Mouse (Mus musculus): ENCODE results near the gene Ciart. TPM values are rescaled to one million over a fixed set of nuclear protein-coding genes. Genes with fewer than 3 reads are reported as not detected.

The Ciart gene
- polyA plus RNA-seq, 1 experiment from 2014 or later = 4.9 TPM

DNA sequence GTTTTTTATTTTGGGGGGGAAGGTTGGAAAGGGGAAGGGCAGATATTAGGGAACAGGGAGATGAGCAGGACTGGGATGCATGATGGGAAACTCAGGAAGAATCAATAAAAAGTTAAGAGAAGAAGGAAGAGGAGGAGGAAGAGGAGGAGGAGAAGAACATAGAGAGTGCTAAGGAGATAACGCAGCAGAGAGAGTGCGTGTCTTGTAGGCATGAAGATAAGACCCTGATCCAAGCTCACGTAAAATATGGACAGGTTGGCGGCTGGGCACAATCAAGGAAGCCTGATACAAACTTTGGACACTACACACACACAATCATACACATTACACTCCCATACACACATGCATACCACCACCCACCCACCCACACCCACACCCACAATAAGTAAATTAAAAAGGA is 32.7 kb upstream of the Ciart start:
- 96% methylated on average over 4 of the region's 4 CpGs for WGBS
- no peaks in the 10 kb centered on the region for H3K4me1 ChIP-seq (replicated peaks)
- no peak for ATAC-seq (ENCODE audit: low FRiP score, low read depth)

GRCm38 (mm10) chr3:95907613-95908012 is 25.6 kb upstream of the Ciart start:
- Histone ChIP-seq H3K27ac (replicated peaks) (no peak overlapping the region), H3K27me3 (peaks cover 27% of the 10 kb centered on the region), H3K9ac (no peak overlapping the region), H3K4me3 (no peak overlapping the region), H3K36me3 (no peaks in the 10 kb centered on the region), H3K9me3 (no peaks in the 10 kb centered on the region), H3K4me2 (no peak overlapping the region), H3K4me1 (replicated peaks) (peaks cover 30% of the 10 kb centered on the region)
- WGBS = 48% methylated on average over 4 of the region's 4 CpGs
- ATAC-seq (ENCODE audit: low FRiP score, low read depth) = no peak

More for the DNA sequence above, 32.7 kb upstream of the Ciart start:
- Histone ChIP-seq H3K4me2 (no peak overlapping the region), H3K4me3 (no peak overlapping the region), H3K27me3 (no peaks in the 10 kb centered on the region), H3K27ac (replicated peaks) (no peak overlapping the region), H3K9me3 (no peaks in the 10 kb centered on the region), H3K9ac (no peak overlapping the region), H3K36me3 (no peaks in the 10 kb centered on the region)

DNA sequence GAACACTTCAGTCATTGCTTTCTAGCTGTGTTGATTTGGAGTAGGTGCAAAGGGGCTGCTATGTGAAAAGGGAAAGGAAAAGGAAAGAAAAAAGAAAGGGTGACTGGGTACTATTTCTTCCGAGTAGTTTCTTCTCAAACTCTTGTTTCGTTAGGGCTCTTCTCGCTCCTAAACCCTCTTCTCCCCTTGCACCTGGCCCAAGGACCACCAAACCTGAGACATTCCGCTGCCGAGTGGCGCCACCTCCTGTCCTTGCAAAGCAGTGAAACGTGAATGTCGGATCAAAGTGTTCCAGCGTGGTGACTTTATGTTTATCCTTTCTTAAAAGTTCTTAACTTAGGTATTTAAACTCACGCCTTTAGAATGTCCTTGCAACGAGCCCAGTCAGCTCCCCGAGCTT is 24.8 kb upstream of the Ciart start:
- under 1% methylated on average over 12 of the region's 12 CpGs for WGBS

DNA sequence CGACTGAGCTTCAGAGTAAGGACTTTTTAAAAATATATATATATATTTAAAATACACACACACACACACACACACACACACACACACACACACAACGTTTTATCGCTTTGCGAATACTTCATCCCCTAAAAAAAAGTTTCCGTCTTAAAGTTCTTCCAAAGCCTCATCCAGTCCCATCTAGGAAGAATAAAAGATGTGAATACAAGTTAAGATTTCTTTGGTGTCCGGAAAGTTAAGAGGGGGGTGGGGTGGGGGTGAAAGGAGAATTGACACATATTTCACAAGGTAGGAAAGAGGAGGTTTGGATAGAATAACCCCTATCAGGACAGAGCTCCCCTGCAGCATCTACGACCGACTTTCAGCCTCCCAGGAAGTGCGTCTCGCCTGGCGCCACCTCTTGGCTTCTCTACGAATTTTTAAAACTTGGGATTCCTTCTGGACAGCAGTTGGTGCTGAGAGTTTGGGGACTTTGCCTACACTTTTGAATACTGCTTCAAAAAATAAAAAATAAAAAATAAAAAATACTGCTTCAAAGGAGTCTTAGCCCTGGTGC is 24.0 kb upstream of the Ciart start:
- 0 out of 2 replicates have a peak overlapping the region, but pooled peaks have one; percentile 10 for H3K9ac ChIP-seq
- H3K27me3 ChIP-seq = peaks cover 27% of the 10 kb centered on the region
- H3K4me1 ChIP-seq (replicated peaks) = peaks cover 30% of the 10 kb centered on the region
- no peak overlapping the region for H3K27ac ChIP-seq (replicated peaks)
- ATAC-seq (ENCODE audit: low FRiP score, low read depth) = peak; percentile 27; the same call in 1 of the 2 replicates
- under 1% methylated on average over 12 of the region's 12 CpGs for WGBS
- peak overlapping the region; percentile 25 for H3K4me3 ChIP-seq
- no peaks in the 10 kb centered on the region for H3K36me3 ChIP-seq
- H3K4me2 ChIP-seq = peak overlapping the region; percentile 61
- no peaks in the 10 kb centered on the region for H3K9me3 ChIP-seq

More for the DNA sequence above, 24.8 kb upstream of the Ciart start:
- H3K27me3 ChIP-seq = peaks cover 27% of the 10 kb centered on the region
- H3K9me3 ChIP-seq = no peaks in the 10 kb centered on the region
- no peak overlapping the region for H3K9ac ChIP-seq
- no peak overlapping the region for H3K27ac ChIP-seq (replicated peaks)
- peak overlapping the region; percentile 61 for H3K4me2 ChIP-seq
- H3K4me3 ChIP-seq = peak overlapping the region; percentile 25
- no peak for ATAC-seq (ENCODE audit: low FRiP score, low read depth)
- H3K36me3 ChIP-seq = no peaks in the 10 kb centered on the region
- H3K4me1 ChIP-seq (replicated peaks) = peaks cover 30% of the 10 kb centered on the region

GRCm38 (mm10) chr3:95905146-95905939 is 23.3 kb upstream of the Ciart start:
- Histone ChIP-seq H3K9me3 (no peaks in the 10 kb centered on the region), H3K27me3 (peaks cover 27% of the 10 kb centered on the region), H3K4me2 (peak overlapping the region; percentile 61), H3K4me3 (peak overlapping the region; percentile 25), H3K36me3 (no peaks in the 10 kb centered on the region), H3K9ac (0 out of 2 replicates have a peak overlapping the region, but pooled peaks have one; percentile 1), H3K4me1 (replicated peaks) (peaks cover 30% of the 10 kb centered on the region), H3K27ac (replicated peaks) (no peak overlapping the region)
- peak; percentile 32; the same call in 1 of the 2 replicates for ATAC-seq (ENCODE audit: low FRiP score, low read depth)
- under 1% methylated on average over 16 of the region's 18 CpGs for WGBS

GRCm38 (mm10) chr3:95904568-95904967 is 22.5 kb upstream of the Ciart start, which contains the start of gene Car14:
Gene Car14, minus strand, starts transcription at chr3:95904691.
- WGBS = 0% methylated on average over 15 of the region's 15 CpGs
- H3K4me3 ChIP-seq = peak within 1 kb of the TSS; percentile 25
- no peak; the same call in 1 of the 2 replicates for ATAC-seq (ENCODE audit: low FRiP score, low read depth)

DNA sequence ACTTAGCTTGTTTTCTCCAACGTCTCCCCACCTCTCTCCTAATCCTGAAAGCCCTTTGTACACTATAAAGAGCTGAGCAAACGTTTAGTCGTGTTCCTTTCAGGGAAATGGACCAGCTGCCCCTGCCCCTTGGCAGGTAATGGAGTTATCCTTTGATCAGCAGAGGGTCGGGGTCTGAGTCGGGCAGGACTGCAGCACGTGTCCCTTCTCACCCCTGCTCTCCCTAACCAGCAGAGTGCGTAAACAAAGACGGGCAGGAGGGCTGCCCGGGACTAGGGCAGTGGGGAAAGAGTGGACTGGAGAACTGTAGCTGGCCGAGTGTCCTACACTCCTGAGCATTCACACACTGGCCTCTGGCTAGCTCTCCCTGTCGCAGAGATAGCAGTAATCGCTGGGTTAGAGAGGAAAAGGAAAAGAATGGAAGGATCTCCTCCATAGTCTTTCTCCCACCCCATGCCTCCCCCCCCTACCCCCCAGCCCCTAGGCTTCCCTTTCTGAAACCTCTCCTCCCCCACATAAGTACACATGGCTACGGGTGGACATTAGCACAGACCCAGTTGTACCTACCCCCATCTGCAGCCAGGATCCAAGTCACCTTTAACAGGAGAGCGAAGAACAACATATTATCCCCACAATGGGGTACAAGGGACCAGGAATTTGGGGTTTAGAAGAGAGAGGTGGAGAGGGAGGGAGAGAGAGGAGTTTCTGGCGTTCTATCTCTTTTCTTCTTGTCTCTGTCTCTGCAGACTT is 21.9 kb upstream of the Ciart start:
- WGBS = 3% methylated on average over 15 of the region's 15 CpGs
- no peak overlapping the region for H3K9ac ChIP-seq

More at GRCm38 (mm10) chr3:95904568-95904967, 22.5 kb upstream of the Ciart start, which contains the start of gene Car14:
- Histone ChIP-seq H3K9ac (peak within 1 kb of the TSS; percentile 26; the same call in 1 of the 2 replicates), H3K4me1 (replicated peaks) (peaks cover 30% of the 10 kb centered on the region), H3K4me2 (peak within 1 kb of the TSS; percentile 61), H3K9me3 (no peaks in the 10 kb centered on the region), H3K27ac (replicated peaks) (0 out of 2 replicates have a peak within 1 kb of the TSS, but pooled peaks have one; percentile 10), H3K27me3 (peaks cover 27% of the 10 kb centered on the region), H3K36me3 (no peaks in the 10 kb centered on the region)

DNA sequence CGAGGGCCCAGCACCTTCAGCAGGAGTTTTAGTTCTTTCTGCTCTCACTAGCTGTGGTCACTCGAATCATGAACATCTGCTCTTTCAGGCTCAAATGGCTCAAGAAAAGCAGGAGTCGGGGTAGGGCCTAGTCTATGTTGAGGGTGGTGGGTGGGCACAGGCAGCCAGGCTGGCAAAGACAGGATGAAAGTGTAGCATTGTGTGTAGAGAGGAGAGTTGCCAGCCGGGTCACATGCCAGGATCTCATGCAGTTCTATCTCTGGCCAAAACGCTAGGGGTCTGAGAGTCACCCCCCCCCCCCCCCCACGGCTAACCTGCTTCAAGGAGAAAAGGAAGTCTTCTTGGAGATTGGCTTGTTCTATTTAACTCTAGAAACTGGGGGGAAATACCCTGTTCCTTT is 20.6 kb upstream of the Ciart start:
- Histone ChIP-seq H3K9ac (no peak overlapping the region), H3K4me1 (replicated peaks) (peaks cover 30% of the 10 kb centered on the region), H3K27ac (replicated peaks) (no peak overlapping the region), H3K4me2 (no peak overlapping the region), H3K36me3 (peaks cover 3% of the 10 kb centered on the region; the same call in 1 of the 2 replicates), H3K9me3 (no peaks in the 10 kb centered on the region), H3K27me3 (peaks cover 21% of the 10 kb centered on the region), H3K4me3 (no peak overlapping the region)
- WGBS = 45% methylated on average over 6 of the region's 6 CpGs
- ATAC-seq (ENCODE audit: low FRiP score, low read depth) = no peak

More for the DNA sequence above, 21.9 kb upstream of the Ciart start:
- no peak overlapping the region for H3K27ac ChIP-seq (replicated peaks)
- H3K4me2 ChIP-seq = peak overlapping the region; percentile 61
- no peaks in the 10 kb centered on the region for H3K9me3 ChIP-seq
- no peaks in the 10 kb centered on the region for H3K36me3 ChIP-seq
- ATAC-seq (ENCODE audit: low FRiP score, low read depth) = no peak
- peaks cover 27% of the 10 kb centered on the region for H3K27me3 ChIP-seq
- peaks cover 30% of the 10 kb centered on the region for H3K4me1 ChIP-seq (replicated peaks)
- H3K4me3 ChIP-seq = peak overlapping the region; percentile 25

DNA sequence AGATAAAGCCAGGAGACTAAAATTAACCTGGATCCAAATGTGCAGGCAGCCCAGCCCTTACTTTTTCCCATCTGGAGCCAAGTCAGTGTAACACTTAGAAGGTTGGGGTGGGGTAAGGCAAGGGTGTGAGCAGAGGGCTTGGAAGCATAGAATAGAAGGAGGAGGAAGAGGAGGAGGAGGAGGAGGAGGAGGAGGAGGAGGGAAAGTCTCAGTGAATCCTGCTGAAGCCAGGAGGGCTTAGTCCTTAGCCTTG is 20.2 kb upstream of the Ciart start:
- Histone ChIP-seq H3K27ac (replicated peaks) (no peak overlapping the region), H3K27me3 (peaks cover 19% of the 10 kb centered on the region), H3K36me3 (peaks cover 7% of the 10 kb centered on the region; the same call in 1 of the 2 replicates), H3K4me1 (replicated peaks) (peaks cover 30% of the 10 kb centered on the region), H3K9me3 (no peaks in the 10 kb centered on the region), H3K4me2 (no peak overlapping the region), H3K4me3 (no peak overlapping the region), H3K9ac (no peak overlapping the region)
- no peak for ATAC-seq (ENCODE audit: low FRiP score, low read depth)

DNA sequence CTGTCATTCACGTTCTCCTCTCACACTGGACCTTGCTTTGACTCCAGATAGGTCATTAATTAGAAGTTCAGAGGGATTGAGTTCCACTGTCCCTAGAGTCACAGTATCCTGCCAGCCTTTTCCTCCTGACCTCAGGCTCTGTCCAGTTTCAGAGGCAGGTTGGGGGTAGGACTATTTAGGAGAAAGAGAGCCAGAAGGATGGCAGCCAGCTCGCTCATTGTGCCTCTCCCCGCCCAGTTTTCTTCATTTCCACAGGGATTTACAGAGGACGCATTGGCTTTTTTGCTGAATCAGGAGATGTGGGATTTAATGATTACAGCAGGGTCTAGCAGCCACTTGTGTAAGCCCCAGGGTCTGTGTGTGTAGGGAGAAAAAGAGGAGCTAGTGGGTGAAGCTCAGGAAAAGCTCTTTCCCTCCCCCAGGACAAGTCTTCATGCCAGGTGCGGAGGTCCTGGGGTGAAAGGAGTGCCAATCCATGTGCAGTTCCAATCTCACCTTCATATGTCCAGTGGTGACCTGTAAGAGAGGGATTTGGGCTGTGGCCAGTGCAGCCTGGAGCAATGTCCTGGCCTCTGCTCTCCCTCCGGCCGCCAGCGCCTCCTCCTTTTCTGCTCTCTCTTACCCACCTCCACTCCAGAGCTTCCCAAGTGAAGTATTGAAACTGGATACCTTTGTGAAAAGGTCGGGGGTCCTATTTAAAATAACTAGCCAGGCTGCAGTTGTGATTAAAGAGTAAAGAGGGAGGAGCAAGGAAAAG is 19.7 kb upstream of the Ciart start:
- WGBS = 76% methylated on average over 9 of the region's 9 CpGs
- Histone ChIP-seq H3K9me3 (no peaks in the 10 kb centered on the region), H3K27me3 (peaks cover 19% of the 10 kb centered on the region), H3K9ac (no peak overlapping the region), H3K4me1 (replicated peaks) (peaks cover 27% of the 10 kb centered on the region), H3K27ac (replicated peaks) (no peak overlapping the region), H3K4me3 (no peak overlapping the region), H3K4me2 (no peak overlapping the region), H3K36me3 (peaks cover 7% of the 10 kb centered on the region; the same call in 1 of the 2 replicates)
- no peak for ATAC-seq (ENCODE audit: low FRiP score, low read depth)

DNA sequence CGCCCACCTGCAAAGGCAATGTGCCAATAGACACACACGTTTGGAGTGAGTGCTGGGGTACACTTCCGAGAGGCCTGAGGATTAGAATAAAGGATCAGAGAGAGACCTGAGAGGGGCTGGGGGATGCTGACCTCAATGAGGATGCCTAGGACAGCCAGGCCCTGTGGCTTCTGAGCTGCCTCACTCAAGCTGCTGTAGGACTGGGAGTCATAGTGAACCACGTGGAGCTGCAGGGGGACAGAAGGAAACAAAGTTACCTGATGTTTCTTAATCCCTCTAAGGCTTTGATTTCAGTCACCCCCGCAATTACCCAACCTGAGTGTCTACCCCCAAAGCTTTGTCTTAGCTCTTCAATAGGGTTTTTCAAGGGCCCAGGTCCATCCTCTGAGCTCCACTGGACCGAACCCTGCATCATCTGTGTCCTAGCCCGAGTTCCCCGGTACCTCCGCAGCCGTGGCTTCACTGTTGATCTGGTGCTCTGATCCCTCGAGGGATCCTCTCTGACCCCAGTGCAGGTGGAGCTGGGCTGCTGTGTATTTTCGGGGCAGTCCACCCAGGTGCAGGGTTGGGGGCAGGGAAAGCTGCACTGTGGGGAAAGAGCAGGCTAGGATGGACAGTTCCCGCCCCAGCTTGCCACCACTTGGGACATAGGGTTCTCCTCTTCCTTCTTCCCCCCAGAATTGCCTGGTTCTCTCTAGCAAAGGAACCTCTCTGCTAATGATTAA is 17.9 kb upstream of the Ciart start:
- Histone ChIP-seq H3K9ac (no peak overlapping the region), H3K4me2 (no peak overlapping the region), H3K4me3 (no peak overlapping the region), H3K9me3 (no peaks in the 10 kb centered on the region), H3K4me1 (replicated peaks) (peaks cover 18% of the 10 kb centered on the region), H3K27me3 (peaks cover 15% of the 10 kb centered on the region), H3K27ac (replicated peaks) (no peak overlapping the region), H3K36me3 (peaks cover 7% of the 10 kb centered on the region; the same call in 1 of the 2 replicates)
- 84% methylated on average over 13 of the region's 13 CpGs for whole genome bisulfite sequencing
- ATAC-seq (ENCODE audit: low FRiP score, low read depth) = no peak

Measured in hindbrain, embryonic 15.5 days (tissue).